Mouse (Mus musculus) embryonic stem cell, embryonic (primary cell): ENCODE data around the gene Ssr1.

ENCODE experiments used
- CTCF ChIA-PET, 4 experiments: fragments of 300-600 bp in 2 of 4; fragments of 350-600 bp in 2 of 4; sonication (Branson Sonifier 250); formaldehyde crosslinking; loops; one replicate each; lab custom pipeline; 2022; ENCODE audit warnings: inconsistent platforms in 2 of 4; lab: Charles Lee
- POLR2A ChIA-PET, 4 experiments: fragments of 300-600 bp in 2 of 4; fragments of 350-600 bp in 2 of 4; sonication (Branson Sonifier 250); formaldehyde crosslinking; loops; one replicate each; lab custom pipeline; 2022; ENCODE audit warnings: antibody characterized with exemption in 4 of 4, inconsistent platforms in 1 of 4; lab: Charles Lee

The Ssr1 gene

GRCm38 (mm10) chr13:37993704-37994404 is at the start of gene Ssr1:
TSS of gene Ssr1 (minus strand) at chr13:37994217.
- POLR2A ChIA-PET = interaction anchor here in 3 of 4 experiments (0.5 to 12.8 kb wide), 30 partner anchors 8 to 560 kb away, joined by 3 to 298 read pairs (median 4); partner anchors contain the start of gene Snrnp48 (in 1 of the 3)
- CTCF ChIA-PET = interaction anchor here in 1 of 4 experiments (0.9 to 2.0 kb wide), 2 partner anchors 24 to 31 kb away, joined by 3 to 7 read pairs; no protein-coding TSS in a partner anchor

- POLR2A ChIA-PET = interaction anchor here in 3 of 4 experiments (0.7 to 2.0 kb wide), 7 partner anchors 9 to 268 kb away, joined by 3 to 5 read pairs (median 3); no protein-coding TSS in a partner anchor
- CTCF ChIA-PET = no interaction called here
Measured at GRCm38 (mm10) chr13:38037811-38038210, 43.8 kb upstream of the Ssr1 start.

- CTCF ChIA-PET = interaction anchor here in 2 of 4 experiments (0.6 to 0.7 kb wide), 2 partner anchors 58 to 118 kb away, joined by 3 read pairs; no protein-coding TSS in a partner anchor
- POLR2A ChIA-PET = interaction anchor here in 3 of 4 experiments (0.6 to 2.0 kb wide), 14 partner anchors 10 to 575 kb away, joined by 3 to 5 read pairs (median 3); partner anchors contain the start of gene Snrnp48 (in 1 of the 3)
Measured at GRCm38 (mm10) chr13:38037044-38037687, 43.1 kb upstream of the Ssr1 start, which contains the start of gene Cage1. TSS of gene Cage1 (minus strand) at chr13:38037069.

GRCm38 (mm10) chr13:38036343-38037043 is 42.5 kb upstream of the Ssr1 start, which contains the start of gene Riok1:
TSS of gene Riok1 (plus strand) at chr13:38036995.
- CTCF ChIA-PET = interaction anchor here in 2 of 4 experiments (0.6 to 0.7 kb wide), 2 partner anchors 58 to 119 kb away, joined by 3 read pairs; no protein-coding TSS in a partner anchor
- POLR2A ChIA-PET = interaction anchor here in 3 of 4 experiments (0.6 to 2.0 kb wide), 12 partner anchors 11 to 575 kb away, joined by 3 to 5 read pairs (median 3); partner anchors contain the start of gene Snrnp48 (in 1 of the 3)

GRCm38 (mm10) chr13:38028407-38028806 is 34.4 kb upstream of the Ssr1 start:
- ChIA-PET CTCF (no interaction called here), POLR2A (interaction anchor here in 1 of 4 experiments (0.7 to 1.2 kb wide), 4 partner anchors 12 to 33 kb away, joined by 3 to 4 read pairs (median 3); no protein-coding TSS in a partner anchor)

- ChIA-PET CTCF (interaction anchor here in 2 of 4 experiments (0.6 to 0.7 kb wide), 2 partner anchors 75 to 81 kb away, joined by 3 to 4 read pairs; no protein-coding TSS in a partner anchor), POLR2A (interaction anchor here in 1 of 4 experiments (0.7 to 1.2 kb wide), 4 partner anchors 13 to 34 kb away, joined by 3 to 4 read pairs (median 3); no protein-coding TSS in a partner anchor)
Measured at GRCm38 (mm10) chr13:38027618-38028248, 33.7 kb upstream of the Ssr1 start.

- ChIA-PET POLR2A (interaction anchor here in 2 of 4 experiments (0.6 to 1.0 kb wide), 3 partner anchors 10 to 57 kb away, joined by 3 to 4 read pairs (median 4); no protein-coding TSS in a partner anchor), CTCF (interaction anchor here (0.6 to 1.7 kb wide), 21 partner anchors 9 to 592 kb away, joined by 3 to 10 read pairs (median 4); no protein-coding TSS in a partner anchor)
Measured at GRCm38 (mm10) chr13:38025874-38026273, 31.9 kb upstream of the Ssr1 start.

- ChIA-PET POLR2A (interaction anchor here in 1 of 4 experiments (1.0 kb wide), 1 partner anchor 18 kb away, joined by 3 read pairs; the partner anchor contains the start of genes Cage1 and Riok1), CTCF (no interaction called here)
Measured at GRCm38 (mm10) chr13:38018791-38019190, 24.8 kb upstream of the Ssr1 start.

- ChIA-PET CTCF (no interaction called here), POLR2A (no interaction called here)
Measured at GRCm38 (mm10) chr13:38015591-38015990, 21.6 kb upstream of the Ssr1 start.

- ChIA-PET CTCF (interaction anchor here in 1 of 4 experiments (1.1 kb wide), 1 partner anchor 13 kb away, joined by 4 read pairs; no protein-coding TSS in a partner anchor), POLR2A (interaction anchor here in 1 of 4 experiments (1.3 kb wide), 1 partner anchor 10 kb away, joined by 4 read pairs; no protein-coding TSS in a partner anchor)
Measured at GRCm38 (mm10) chr13:38012436-38012835, 18.4 kb upstream of the Ssr1 start.

- ChIA-PET CTCF (interaction anchor here in 2 of 4 experiments (1.1 to 1.2 kb wide), 2 partner anchors 15 kb away, joined by 4 read pairs; no protein-coding TSS in a partner anchor), POLR2A (interaction anchor here in 1 of 4 experiments (1.5 to 1.6 kb wide), 2 partner anchors 9 to 13 kb away, joined by 5 read pairs; no protein-coding TSS in a partner anchor)
Measured at GRCm38 (mm10) chr13:38010444-38010910, 16.5 kb upstream of the Ssr1 start.

- CTCF ChIA-PET = interaction anchor here in 2 of 4 experiments (1.1 to 1.2 kb wide), 2 partner anchors 16 kb away, joined by 4 read pairs; no protein-coding TSS in a partner anchor
- POLR2A ChIA-PET = interaction anchor here in 1 of 4 experiments (1.5 to 1.6 kb wide), 2 partner anchors 8 to 13 kb away, joined by 5 read pairs; no protein-coding TSS in a partner anchor
Measured at GRCm38 (mm10) chr13:38009721-38010408, 15.8 kb upstream of the Ssr1 start.

- ChIA-PET CTCF (interaction anchor here in 2 of 4 experiments (1.1 to 1.2 kb wide), 2 partner anchors 18 to 61 kb away, joined by 3 read pairs; no protein-coding TSS in a partner anchor), POLR2A (no interaction called here)
Measured at GRCm38 (mm10) chr13:38007972-38008371, 14.0 kb upstream of the Ssr1 start.

- ChIA-PET CTCF (interaction anchor here (0.5 to 1.9 kb wide), 8 partner anchors 20 to 233 kb away, joined by 3 to 5 read pairs (median 4); no protein-coding TSS in a partner anchor), POLR2A (interaction anchor here in 2 of 4 experiments (0.6 to 1.7 kb wide), 4 partner anchors 8 to 957 kb away, joined by 3 to 6 read pairs (median 4); partner anchors contain the start of gene Ssr1 (in 1 of the 2))
Measured at GRCm38 (mm10) chr13:38002461-38002860, 8.4 kb upstream of the Ssr1 start.

GRCm38 (mm10) chr13:37999713-38000112 is 5.7 kb upstream of the Ssr1 start:
- POLR2A ChIA-PET = interaction anchor here in 1 of 4 experiments (0.9 kb wide), 1 partner anchor 38 kb away, joined by 3 read pairs; the partner anchor contains the start of genes Cage1 and Riok1
- CTCF ChIA-PET = no interaction called here

- POLR2A ChIA-PET = interaction anchor here in 3 of 4 experiments (0.5 to 12.8 kb wide), 18 partner anchors 8 to 558 kb away, joined by 3 to 298 read pairs (median 4); no protein-coding TSS in a partner anchor
Measured at GRCm38 (mm10) chr13:37994405-37994749, 360 bp upstream of the Ssr1 start.

More at GRCm38 (mm10) chr13:37994405-37994749, 360 bp upstream of the Ssr1 start:
- CTCF ChIA-PET = interaction anchor here in 1 of 4 experiments (0.9 to 2.0 kb wide), 2 partner anchors 25 to 32 kb away, joined by 3 to 7 read pairs; no protein-coding TSS in a partner anchor
